Mouse (Mus musculus) bone marrow, adult 2 months (tissue): ENCODE measurements around the gene Cdh23.

Experiments used
- CTCF ChIP-seq: fragments of 200-500 bp; IDR thresholded peaks from 2 replicates; pipeline ENCODE4 v1.5.1; 2011; ENCODE audit warnings: low read length, control low read depth; ENCODE audit not compliant: control insufficient read depth, insufficient read depth
- POLR2A ChIP-seq: fragments of 200-500 bp; IDR thresholded peaks from 2 replicates; pipeline ENCODE4 v1.6.1; 2011; ENCODE audit warnings: low read depth, mild to moderate bottlenecking, control low read depth, low read length, borderline replicate concordance; ENCODE audit not compliant: control insufficient read depth

DNA sequence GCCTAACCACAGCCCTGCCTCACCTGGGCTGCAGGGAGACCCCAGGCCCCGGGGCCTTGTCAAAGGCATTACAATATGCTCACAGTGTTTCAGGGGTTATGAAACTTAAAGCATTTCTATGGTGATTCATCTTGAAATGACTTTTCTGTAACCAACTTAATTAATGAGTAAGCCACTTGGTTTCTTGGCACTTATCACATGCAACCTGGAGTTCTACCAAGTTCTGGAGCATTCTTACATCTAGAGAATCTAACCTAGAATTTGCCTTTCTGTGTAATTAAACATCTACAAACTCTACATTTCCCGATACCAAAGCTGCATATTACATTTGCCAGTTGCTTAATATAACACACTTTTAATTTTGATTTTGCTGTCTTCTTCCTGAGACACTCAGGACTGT is 279.2 kb downstream of the Cdh23 start:
- TF ChIP-seq CTCF (no peak), POLR2A (no peak)
